Mouse (Mus musculus) ES-Bruce4 (cell line): ENCODE measurements around the gene Gsg1l2.

Source experiments
- CTCF ChIP-seq: IDR thresholded peaks from one replicate; pipeline ENCODE4 v1.8.1; 2011; ENCODE audit warnings: low read depth, low read length
- POLR2A ChIP-seq: IDR thresholded peaks from one replicate; pipeline ENCODE4 v1.8.1; 2011; ENCODE audit warnings: low read length; ENCODE audit not compliant: insufficient read depth

GRCm38 (mm10) chr11:67738345-67738744 is 36.1 kb upstream of the Gsg1l2 start:
- TF ChIP-seq CTCF (no peak), POLR2A (no peak)
